16 mouse cellular contexts compared by ENCODE assay signal in the genomic region with DNA sequence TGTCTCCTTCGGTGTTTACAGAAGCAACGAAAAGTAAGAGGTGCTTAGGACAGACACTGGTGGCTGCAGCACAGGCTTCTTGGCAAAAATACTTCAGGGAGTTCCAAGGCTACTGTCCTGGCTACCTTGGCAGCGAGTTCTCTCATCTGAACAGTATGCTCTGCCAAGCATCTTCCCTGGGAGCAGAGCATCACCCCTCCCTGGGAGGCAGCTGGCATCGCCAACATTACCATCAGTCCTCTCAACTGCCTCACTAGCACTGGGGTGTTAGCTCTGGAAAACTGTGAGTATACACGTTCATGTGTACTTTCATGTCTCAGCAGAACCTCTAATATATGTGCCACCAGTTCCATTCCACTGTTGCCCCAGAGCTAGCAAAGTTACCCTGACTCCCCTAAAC.
"Had no signal": no experiment of that assay in that cellular context is flagged by ENCODE, and none has a peak within 500 bp of the region (broad histone marks: within the 10 kb centered on the region; RNA-seq: fewer than 3 reads in every experiment).

No protein-coding gene starts in this region.

- DNase-seq: gastrocnemius, postnatal 10 days; gastrocnemius, postnatal 36 days; heart, adult 11 months; heart, adult 2 months; heart, postnatal 14 days; heart, postnatal 36 days; kidney, adult 11 months; kidney, adult 2 months; kidney, adult 9 months; kidney, postnatal 25 days; kidney, postnatal 4 days; liver; liver, embryonic 13.5 days; liver, postnatal 0 days had no signal

- ATAC-seq: hindbrain, postnatal 0 days; intestine, embryonic 16.5 days; liver, postnatal 0 days had no signal
